Mouse (Mus musculus): ENCODE measurements around the gene Rab44.

GRCm38 (mm10) chr17:29167371-29167770 lies 53.4 kb downstream of the Rab44 start:
- TF ChIP-seq CTCF (IDR thresholded peaks at IDR 0.05; ENCODE audit: control insufficient read depth, insufficient read depth, low read length): no peak
- TF ChIP-seq POLR2A (IDR thresholded peaks at IDR 0.05; ENCODE audit: borderline replicate concordance, control insufficient read depth, low read depth, low read length): no peak
